Mouse (Mus musculus): ENCODE results near the gene Zfp982. TPM values are rescaled to one million over a fixed set of nuclear protein-coding genes. Genes with fewer than 3 reads are reported as not detected.
"Not testable (repeated sequence)": the region's sequence is repeated elsewhere in the genome, so short reads cannot be mapped to it uniquely, and the experiment has no call there.

Gene Zfp982
- polyA plus RNA-seq, 1 experiment from 2014 or later = 4.6 TPM

- H3K4me3 ChIP-seq (replicated peaks) = no peak overlapping the region
- no peaks in the 10 kb centered on the region for H3K4me1 ChIP-seq (replicated peaks)
- no peaks in the 10 kb centered on the region for H3K27me3 ChIP-seq
- H3K27ac ChIP-seq = no peak overlapping the region
- no peak for ATAC-seq
- no peak overlapping the region for H3K9ac ChIP-seq (replicated peaks)
- 86% methylated on average over 1 of the region's 1 CpGs for WGBS
- H3K9me3 ChIP-seq = peaks cover 69% of the 10 kb centered on the region
- H3K4me2 ChIP-seq (replicated peaks) = no peak overlapping the region
- H3K36me3 ChIP-seq = no peaks in the 10 kb centered on the region
Observed at GRCm38 (mm10) chr4:147525125-147525524, 32.9 kb downstream of the Zfp982 start.

- no peak overlapping the region for H3K27ac ChIP-seq
- WGBS = 90% methylated on average over 1 of the region's 1 CpGs
- H3K4me2 ChIP-seq (replicated peaks) = no peak overlapping the region
- H3K36me3 ChIP-seq = no peaks in the 10 kb centered on the region
- no peak overlapping the region for H3K9ac ChIP-seq (replicated peaks)
- no peaks in the 10 kb centered on the region for H3K27me3 ChIP-seq
- H3K4me3 ChIP-seq (replicated peaks) = no peak overlapping the region
- no peaks in the 10 kb centered on the region for H3K4me1 ChIP-seq (replicated peaks)
- H3K9me3 ChIP-seq = peaks cover 31% of the 10 kb centered on the region
- no peak for ATAC-seq
Observed at GRCm38 (mm10) chr4:147530366-147530765, 38.1 kb downstream of the Zfp982 start.

- H3K27me3 ChIP-seq; ATAC-seq; H3K9ac ChIP-seq (replicated peaks); H3K4me1 ChIP-seq (replicated peaks); H3K36me3 ChIP-seq; H3K27ac ChIP-seq; H3K4me3 ChIP-seq (replicated peaks); H3K4me2 ChIP-seq (replicated peaks): not testable (repeated sequence)
- peaks cover 35% of the 10 kb centered on the region for H3K9me3 ChIP-seq
Observed at GRCm38 (mm10) chr4:147535916-147536315, 43.7 kb downstream of the Zfp982 start.

- 87% methylated on average over 2 of the region's 2 CpGs for WGBS
- no peak overlapping the region for H3K27ac ChIP-seq
- peaks cover 43% of the 10 kb centered on the region for H3K9me3 ChIP-seq
- H3K4me2 ChIP-seq (replicated peaks) = no peak overlapping the region
- ATAC-seq = 0 out of 2 replicates have a peak, but pooled peaks have one; percentile 17
- no peaks in the 10 kb centered on the region for H3K4me1 ChIP-seq (replicated peaks)
- H3K4me3 ChIP-seq (replicated peaks) = no peak overlapping the region
- no peaks in the 10 kb centered on the region for H3K36me3 ChIP-seq
- H3K27me3 ChIP-seq = no peaks in the 10 kb centered on the region
- H3K9ac ChIP-seq (replicated peaks) = no peak overlapping the region
Observed at GRCm38 (mm10) chr4:147537702-147538101, 45.5 kb downstream of the Zfp982 start.

- H3K4me2 ChIP-seq (replicated peaks); H3K27ac ChIP-seq; H3K36me3 ChIP-seq; H3K4me3 ChIP-seq (replicated peaks); H3K27me3 ChIP-seq; H3K9ac ChIP-seq (replicated peaks); H3K4me1 ChIP-seq (replicated peaks); ATAC-seq: not testable (repeated sequence)
- 87% methylated on average over 3 of the region's 3 CpGs for WGBS
- peaks cover 53% of the 10 kb centered on the region for H3K9me3 ChIP-seq
Observed at GRCm38 (mm10) chr4:147539918-147540317, 47.7 kb downstream of the Zfp982 start, which contains the start of gene Gm16503. Gene Gm16503 (plus strand): TSS chr4:147540218.

GRCm38 (mm10) chr4:147541105-147541504 is 48.9 kb downstream of the Zfp982 start:
- no peak overlapping the region for H3K27ac ChIP-seq
- no peaks in the 10 kb centered on the region for H3K27me3 ChIP-seq
- no peaks in the 10 kb centered on the region for H3K4me1 ChIP-seq (replicated peaks)
- no peaks in the 10 kb centered on the region for H3K36me3 ChIP-seq
- H3K9me3 ChIP-seq = peaks cover 45% of the 10 kb centered on the region
- H3K4me2 ChIP-seq (replicated peaks) = no peak overlapping the region
- H3K4me3 ChIP-seq (replicated peaks) = no peak overlapping the region
- H3K9ac ChIP-seq (replicated peaks) = no peak overlapping the region
- no peak for ATAC-seq

GRCm38 (mm10) chr4:147553071-147553470 is 60.9 kb downstream of the Zfp982 start, which contains the start of gene Zfp985:
Gene Zfp985 (plus strand): TSS chr4:147553277.
- not testable (repeated sequence) for H3K27me3 ChIP-seq; H3K27ac ChIP-seq; H3K9ac ChIP-seq (replicated peaks); H3K4me1 ChIP-seq (replicated peaks); H3K36me3 ChIP-seq; ATAC-seq; H3K4me2 ChIP-seq (replicated peaks); H3K4me3 ChIP-seq (replicated peaks)
- peaks cover 22% of the 10 kb centered on the region for H3K9me3 ChIP-seq
- WGBS = 83% methylated on average over 5 of the region's 5 CpGs

GRCm38 (mm10) chr4:147554361-147554760 is 62.1 kb downstream of the Zfp982 start:
- H3K9me3 ChIP-seq = peaks cover 26% of the 10 kb centered on the region
- ATAC-seq; H3K9ac ChIP-seq (replicated peaks); H3K27ac ChIP-seq; H3K27me3 ChIP-seq; H3K4me1 ChIP-seq (replicated peaks); H3K36me3 ChIP-seq; H3K4me2 ChIP-seq (replicated peaks); H3K4me3 ChIP-seq (replicated peaks): not testable (repeated sequence)
- 68% methylated on average over 2 of the region's 2 CpGs for WGBS

- WGBS = 71% methylated on average over 1 of the region's 1 CpGs
- not testable (repeated sequence) for ATAC-seq; H3K4me3 ChIP-seq (replicated peaks); H3K9ac ChIP-seq (replicated peaks); H3K4me1 ChIP-seq (replicated peaks); H3K4me2 ChIP-seq (replicated peaks); H3K36me3 ChIP-seq; H3K27ac ChIP-seq; H3K27me3 ChIP-seq
- peaks cover 20% of the 10 kb centered on the region for H3K9me3 ChIP-seq
Observed at GRCm38 (mm10) chr4:147556921-147557320, 64.7 kb downstream of the Zfp982 start.

GRCm38 (mm10) chr4:147558011-147558410 is 65.8 kb downstream of the Zfp982 start:
- H3K4me1 ChIP-seq (replicated peaks); H3K27ac ChIP-seq; H3K4me3 ChIP-seq (replicated peaks); H3K4me2 ChIP-seq (replicated peaks); H3K9ac ChIP-seq (replicated peaks); H3K27me3 ChIP-seq; ATAC-seq; H3K36me3 ChIP-seq: not testable (repeated sequence)
- peaks cover 16% of the 10 kb centered on the region for H3K9me3 ChIP-seq

- not testable (repeated sequence) for H3K4me2 ChIP-seq (replicated peaks); H3K4me1 ChIP-seq (replicated peaks); H3K27me3 ChIP-seq; H3K36me3 ChIP-seq; H3K27ac ChIP-seq; ATAC-seq; H3K9me3 ChIP-seq; H3K4me3 ChIP-seq (replicated peaks); H3K9ac ChIP-seq (replicated peaks)
- 57% methylated on average over 1 of the region's 1 CpGs for WGBS
Observed at GRCm38 (mm10) chr4:147559096-147559495, 66.9 kb downstream of the Zfp982 start.
